Comparison of ENCODE assay signal across 8 mouse cellular contexts in genomic region chr1:36558031-36558993, GRCm38 (mm10). TPM values are rescaled to one million over a fixed set of nuclear protein-coding genes. Genes with fewer than 3 reads are reported as not detected.
DNase-seq lines count a peak whose midpoint lies in the region; ATAC-seq and TF ChIP-seq lines count a peak whose summit lies in the region.

Gene Sema4c, minus strand, starts transcription at chr1:36558349.

- intact Hi-C loops in heart, postnatal 25 days (cut with DNase I), result loop anchor here (2.0 kb wide), 2 partner anchors 22 to 54 kb away; no protein-coding TSS in a partner anchor

- TF ChIP-seq POLR2A in ES-Bruce4 (IDR thresholded peaks at IDR 0.05; ENCODE audit: insufficient read depth, low read length), result no peak
- no peak for TF ChIP-seq POLR2A in bone marrow macrophage, adult 2 months (IDR thresholded peaks at IDR 0.05; ENCODE audit: borderline replicate concordance, low read depth, low read length)

- ATAC-seq in forebrain, embryonic 13.5 days, result peak; percentile 65
- peak; percentile 67 for ATAC-seq in lung, embryonic 16.5 days (ENCODE audit: low read depth)

- no peaks in the 10 kb centered on the region for H3K9me3 ChIP-seq in ES-Bruce4 (replicated peaks; ENCODE audit: control insufficient read depth, insufficient read depth, low read length, poor library complexity, severe bottlenecking)
- H3K9me3 ChIP-seq in forebrain, embryonic 13.5 days (replicated peaks), result no peaks in the 10 kb centered on the region
- no peaks in the 10 kb centered on the region for H3K9me3 ChIP-seq in lung, embryonic 16.5 days (ENCODE audit: control insufficient read depth, low read length)

- no peak for TF ChIP-seq EP300 in ES-Bruce4 (IDR thresholded peaks at IDR 0.05; ENCODE audit: insufficient read depth, low read depth, low read length)

- TF ChIP-seq CTCF in ES-Bruce4 (IDR thresholded peaks at IDR 0.05; ENCODE audit: low read depth, low read length), result no peak
- TF ChIP-seq CTCF in bone marrow macrophage, adult 2 months (IDR thresholded peaks at IDR 0.05; ENCODE audit: low read depth, low read length), result no peak

- peak within 1 kb of the TSS; percentile 84 for H3K4me3 ChIP-seq in ES-Bruce4 (ENCODE audit: low read depth, low read length)
- H3K4me3 ChIP-seq in bone marrow macrophage, adult 2 months (ENCODE audit: insufficient read depth, low read length), result peak within 1 kb of the TSS; percentile 78
- H3K4me3 ChIP-seq in forebrain, embryonic 13.5 days, result peak within 1 kb of the TSS; percentile 95
- peak within 1 kb of the TSS; percentile 86 for H3K4me3 ChIP-seq in lung, embryonic 16.5 days (ENCODE audit: low read length)

- peak within 1 kb of the TSS; percentile 99 for H3K4me2 ChIP-seq in forebrain, embryonic 13.5 days
- peak within 1 kb of the TSS; percentile 93 for H3K4me2 ChIP-seq in lung, embryonic 16.5 days (ENCODE audit: low read depth, low read length)

- H3K4me1 ChIP-seq in ES-Bruce4 (ENCODE audit: control insufficient read depth, insufficient read depth, low read length), result peaks cover 2% of the 10 kb centered on the region
- H3K4me1 ChIP-seq in bone marrow macrophage, adult 2 months (ENCODE audit: control insufficient read depth, insufficient read depth, low read length), result peaks cover 29% of the 10 kb centered on the region
- H3K4me1 ChIP-seq in forebrain, embryonic 13.5 days, result peaks cover 31% of the 10 kb centered on the region
- peaks cover 29% of the 10 kb centered on the region for H3K4me1 ChIP-seq in lung, embryonic 16.5 days (replicated peaks; ENCODE audit: control insufficient read depth, insufficient read depth, low read length)

- no peaks in the 10 kb centered on the region for H3K36me3 ChIP-seq in ES-Bruce4 (ENCODE audit: control insufficient read depth, insufficient read depth, low read length, poor library complexity, severe bottlenecking)
- peaks cover 21% of the 10 kb centered on the region for H3K36me3 ChIP-seq in forebrain, embryonic 13.5 days (ENCODE audit: poor library complexity, severe bottlenecking)
- peaks cover 10% of the 10 kb centered on the region for H3K36me3 ChIP-seq in lung, embryonic 16.5 days (ENCODE audit: control insufficient read depth, insufficient read depth, low read length)

- DNase-seq in heart, postnatal 25 days (ENCODE audit: low spot score), result peak; percentile 60
- DNase-seq in layer of hippocampus, adult 9-11 months, result peak; percentile 74
- peak; percentile 83 for DNase-seq in ovary, postnatal 36 days (ENCODE audit: low spot score)
- peak; percentile 64 for DNase-seq in urinary bladder, postnatal 25 days (ENCODE audit: low spot score)

- under 1% methylated on average over 69 of the region's 69 CpGs for WGBS in forebrain, embryonic 13.5 days
- under 1% methylated on average over 68 of the region's 69 CpGs for WGBS in lung, embryonic 16.5 days

- H3K27me3 ChIP-seq in ES-Bruce4 (ENCODE audit: control insufficient read depth, insufficient read depth, low read length, poor library complexity, severe bottlenecking), result no peaks in the 10 kb centered on the region
- H3K27me3 ChIP-seq in forebrain, embryonic 13.5 days, result peaks cover 25% of the 10 kb centered on the region
- no peaks in the 10 kb centered on the region for H3K27me3 ChIP-seq in lung, embryonic 16.5 days (ENCODE audit: control insufficient read depth, insufficient read depth, low read depth, low read length)

- no peak within 1 kb of the TSS for H3K27ac ChIP-seq in ES-Bruce4 (ENCODE audit: insufficient read depth, low read length)
- H3K27ac ChIP-seq in bone marrow macrophage, adult 2 months (ENCODE audit: insufficient read depth, low read depth, low read length), result peak within 1 kb of the TSS; percentile 9
- H3K27ac ChIP-seq in forebrain, embryonic 13.5 days, result peak within 1 kb of the TSS; percentile 99
- peak within 1 kb of the TSS; percentile 100 for H3K27ac ChIP-seq in lung, embryonic 16.5 days (ENCODE audit: low read length)

- peak within 1 kb of the TSS; percentile 67 for H3K9ac ChIP-seq in ES-Bruce4 (ENCODE audit: low read depth, poor library complexity, severe bottlenecking)
- peak within 1 kb of the TSS; percentile 99 for H3K9ac ChIP-seq in forebrain, embryonic 13.5 days
- peak within 1 kb of the TSS; percentile 93 for H3K9ac ChIP-seq in lung, embryonic 16.5 days (ENCODE audit: low read length)

RNA-seq across cellular contexts. Expression of gene Sema4c, which starts in this region (rescaled TPM):
- polyA plus RNA-seq in ES-Bruce4 (2011; ENCODE audit: insufficient read depth, insufficient read length, low read depth, missing spikeins), result 6.5 and 11.2 TPM in 2 replicates
- 1.3 and 2.4 TPM in 2 replicates for polyA plus RNA-seq in bone marrow macrophage, adult 2 months (2012; ENCODE audit: insufficient read depth, insufficient read length, missing spikeins)
- polyA plus RNA-seq in forebrain, embryonic 13.5 days (2015; fragmentation: Nextera tagmentation; extraction: Ambion mirVana), result 27.3 and 30.7 TPM in 2 replicates
- total RNA-seq in heart, postnatal 25 days (2021), result 10 to 100 TPM; 14.8 to 15.7 TPM
- 14.4 and 14.8 TPM in 2 replicates for polyA plus RNA-seq in lung, embryonic 16.5 days (2015; fragmentation: Nextera tagmentation; extraction: Ambion mirVana)
